Mouse (Mus musculus) large intestine, adult 2 months (tissue): Measurements from ENCODE around the gene Trmu. TPM values are rescaled to one million over a fixed set of nuclear protein-coding genes. Genes with fewer than 3 reads are reported as not detected.

Experiments
- polyA plus RNA-seq: library from polyadenylated mRNA; depleted of rRNA; stranded (reverse); fragments of >200 nt; gene quantifications from 2 replicates; pipeline ENCODE4 v1.2.3, GENCODE M21; 2012; rRNA removed

Gene Trmu
- polyA plus RNA-seq, 1 experiment, result 15.4 TPM

Other genes with a start within 250 kb of the Trmu start
- 5.3 and 12.8 TPM in 2 replicates for gene Ppara, start 144.3 kb upstream of the Trmu start, polyA plus RNA-seq
- gene Cdpf1, start 67.6 kb upstream of the Trmu start, polyA plus RNA-seq, result 36.6 and 59.8 TPM in 2 replicates
- gene Pkdrej, start 57.6 kb upstream of the Trmu start, polyA plus RNA-seq, result 0.16 and 0.30 TPM in 2 replicates
- 10.8 and 10.9 TPM in 2 replicates for gene Ttc38, start 47.0 kb upstream of the Trmu start, polyA plus RNA-seq
- gene Gtse1, start 19.6 kb upstream of the Trmu start, polyA plus RNA-seq, result 11.0 and 12.0 TPM in 2 replicates
- 3.5 and 7.2 TPM in 2 replicates for gene Celsr1, start 154.5 kb downstream of the Trmu start, polyA plus RNA-seq
- gene Gramd4, start 178.4 kb downstream of the Trmu start, polyA plus RNA-seq, result 25.4 and 29.6 TPM in 2 replicates